Mouse (Mus musculus) kidney, postnatal 14 days (tissue): ENCODE measurements around the gene Srxn1.

Source experiments
- DNase-seq: peaks from one replicate; pipeline ENCODE4 v3.0.0; 2022; ENCODE audit warnings: mixed read lengths

Gene Srxn1

DNA sequence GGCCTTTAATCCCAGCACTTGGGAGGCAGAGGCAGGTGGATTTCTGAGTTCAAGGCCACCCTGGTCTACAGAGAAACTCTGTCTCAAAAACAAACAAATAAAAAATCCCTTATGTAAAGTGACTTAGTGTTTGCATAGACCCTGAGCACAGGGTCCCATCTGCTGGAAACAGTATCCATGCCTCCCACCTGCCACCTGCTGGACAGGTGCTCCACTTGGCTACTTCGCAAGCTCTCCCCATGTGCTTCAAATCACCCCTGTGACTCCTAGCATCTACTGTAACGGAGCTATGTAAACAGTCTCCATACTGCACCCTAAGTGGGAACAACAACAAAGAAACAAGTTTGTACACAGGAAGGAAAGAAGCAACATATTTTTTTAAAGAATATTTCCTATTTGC, 23.3 kb downstream of the Srxn1 start:
- DNase-seq, result no peak

- no peak for DNase-seq
These were observed 24.5 kb downstream of the Srxn1 start for GRCm38 (mm10) chr2:152129778-152130177.

GRCm38 (mm10) chr2:152132016-152132415, 26.7 kb downstream of the Srxn1 start:
- DNase-seq, result no peak

DNA sequence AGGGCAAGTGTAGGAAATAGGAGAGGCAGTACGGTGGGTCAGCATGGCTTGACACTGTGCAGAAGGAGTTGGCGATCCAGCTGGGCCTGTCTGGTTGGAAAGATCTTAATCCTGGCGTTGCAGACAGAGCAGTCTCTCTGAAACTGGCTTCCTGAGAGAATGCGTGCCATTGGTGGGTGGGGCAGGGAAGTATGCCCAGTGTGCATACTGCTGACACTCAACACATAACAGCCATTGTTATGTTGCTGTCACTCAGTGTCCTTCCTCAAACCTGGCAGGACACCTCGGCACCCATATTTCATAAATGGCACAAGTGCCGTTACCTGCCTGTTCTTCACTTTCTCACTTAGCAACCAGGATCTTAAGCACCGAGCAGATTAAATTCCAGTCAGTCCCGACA, 27.4 kb downstream of the Srxn1 start:
- DNase-seq, result no peak

- DNase-seq, result no peak
These were observed 34.1 kb downstream of the Srxn1 start for GRCm38 (mm10) chr2:152139191-152139987.

DNA sequence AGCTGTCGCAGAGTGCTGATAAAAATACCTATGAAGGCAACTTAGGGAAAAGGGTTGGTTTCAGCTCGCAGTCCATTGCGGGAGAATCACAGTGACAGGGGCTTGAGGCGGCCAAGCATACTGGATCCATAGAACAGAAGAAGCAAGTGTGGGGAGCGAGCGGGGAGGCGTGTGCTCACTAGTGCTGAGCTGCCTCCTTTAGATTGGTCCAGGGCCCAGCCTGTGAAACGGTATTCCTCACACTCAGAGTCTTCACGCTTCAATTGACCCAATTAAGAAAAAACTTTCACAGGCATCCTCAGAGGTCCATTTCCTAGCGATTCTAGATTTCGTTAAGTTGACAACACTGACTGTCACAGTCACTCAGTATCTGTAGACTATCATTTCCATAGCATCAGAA, 35.6 kb downstream of the Srxn1 start:
- no peak for DNase-seq

GRCm38 (mm10) chr2:152141491-152141890, 36.2 kb downstream of the Srxn1 start:
- no peak for DNase-seq

GRCm38 (mm10) chr2:152142046-152142445, 36.7 kb downstream of the Srxn1 start:
- DNase-seq, result peak; percentile 76

GRCm38 (mm10) chr2:152142571-152142970, 37.3 kb downstream of the Srxn1 start:
- no peak for DNase-seq

- peak; percentile 85 for DNase-seq
These were observed 38.2 kb downstream of the Srxn1 start, which contains the start of gene Tcf15 for GRCm38 (mm10) chr2:152143279-152144157. Gene Tcf15 (plus strand): TSS chr2:152143561.

DNA sequence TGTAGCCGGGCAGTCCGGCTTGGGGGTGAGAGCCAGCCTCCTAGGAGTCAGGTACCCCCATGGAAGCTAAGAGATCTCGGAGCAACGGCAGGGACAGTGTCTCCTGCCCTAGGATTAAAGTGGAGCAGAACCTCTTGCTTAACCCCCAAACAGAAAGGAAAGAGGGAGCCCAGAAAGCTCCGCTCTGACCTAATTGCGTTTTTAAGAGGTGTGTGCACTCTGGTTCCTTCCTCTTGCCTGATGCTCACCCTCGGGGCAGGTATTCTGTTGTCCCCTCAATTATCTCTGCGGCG, 38.8 kb downstream of the Srxn1 start:
- no peak for DNase-seq

DNA sequence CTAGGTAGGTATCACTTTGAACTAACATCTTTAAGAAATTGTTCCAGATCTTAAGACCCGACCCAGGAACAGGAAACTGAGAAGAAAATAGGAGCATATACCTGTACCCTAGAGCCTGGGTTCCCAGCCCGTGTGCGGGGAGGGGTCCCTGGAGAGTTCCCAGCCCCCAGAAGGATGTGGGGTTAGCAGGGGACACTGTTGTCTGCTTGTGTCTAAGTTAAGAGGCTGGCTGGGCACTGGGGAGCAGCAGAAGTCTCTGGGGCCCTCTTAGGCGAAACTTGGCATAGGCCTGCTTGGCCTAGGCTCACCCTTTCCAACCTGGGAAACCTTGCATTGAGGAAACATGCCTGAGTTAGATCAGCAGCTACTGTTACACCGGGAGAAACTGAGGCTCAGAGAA, 39.2 kb downstream of the Srxn1 start:
- no peak for DNase-seq

- no peak for DNase-seq
These were observed 40.4 kb downstream of the Srxn1 start for GRCm38 (mm10) chr2:152145711-152146110.

GRCm38 (mm10) chr2:152147079-152147478, 41.8 kb downstream of the Srxn1 start:
- DNase-seq, result no peak

DNA sequence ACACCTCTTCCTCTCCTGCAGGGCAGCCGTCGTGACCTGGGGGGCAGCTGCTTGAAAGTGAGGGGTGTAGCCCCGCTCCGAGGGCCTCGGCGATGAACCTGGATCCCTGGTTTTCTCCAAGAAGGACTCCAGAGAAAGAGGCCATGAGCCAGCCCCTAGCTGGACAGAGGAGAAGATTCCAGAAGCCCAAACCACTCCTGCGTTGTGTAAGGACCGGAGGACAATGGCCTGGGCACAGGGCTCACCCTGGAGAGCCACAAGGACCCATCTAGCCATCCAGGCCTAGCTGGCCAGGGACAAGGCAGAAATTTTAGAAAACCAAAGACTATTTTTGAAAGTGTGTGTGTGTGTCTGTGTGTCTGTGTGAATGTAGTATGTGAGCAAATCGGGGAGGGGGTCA, 43.4 kb downstream of the Srxn1 start:
- no peak for DNase-seq

DNA sequence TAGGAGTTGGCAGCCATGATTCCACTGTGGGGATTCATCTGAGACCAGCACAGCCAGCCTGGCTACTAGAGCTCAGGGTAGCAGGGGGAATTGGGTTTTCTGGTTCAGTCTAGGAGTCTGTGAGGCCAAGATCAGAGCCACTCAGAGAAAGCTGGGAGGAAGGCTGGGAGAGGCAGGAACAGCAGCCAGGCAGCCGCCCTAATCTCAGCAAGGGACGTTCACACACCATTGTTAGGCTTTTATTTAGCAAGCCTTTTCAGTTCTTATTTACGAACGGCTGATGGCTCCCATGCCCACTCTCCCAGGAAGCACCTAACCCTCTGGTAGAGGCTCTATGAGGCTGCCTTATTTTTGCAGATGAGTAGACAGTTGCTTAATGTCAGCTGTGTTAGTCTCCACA, 44.6 kb downstream of the Srxn1 start:
- DNase-seq, result no peak

- peak; percentile 52 for DNase-seq
These were observed 45.1 kb downstream of the Srxn1 start for GRCm38 (mm10) chr2:152150373-152150772.

DNA sequence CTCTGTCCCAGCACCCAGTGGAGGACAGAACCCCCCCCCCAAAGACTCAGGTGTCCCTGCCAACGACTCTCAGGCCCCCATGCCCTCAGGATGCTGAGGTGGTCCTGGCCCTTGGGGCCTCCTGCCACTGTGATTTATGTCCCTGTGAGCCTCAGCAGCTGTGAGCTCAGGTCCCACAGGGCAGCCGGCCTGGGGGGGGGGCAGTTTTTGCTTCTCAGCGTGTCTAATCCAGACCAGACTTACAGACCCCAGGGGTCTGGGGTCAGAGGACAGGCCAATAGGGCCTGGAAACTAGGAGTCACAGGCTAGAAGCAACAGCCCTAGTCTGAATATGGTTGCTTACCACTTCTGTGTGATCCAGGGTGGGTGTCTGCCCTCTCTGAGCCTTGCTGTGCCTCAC, 48.0 kb downstream of the Srxn1 start:
- no peak for DNase-seq

DNA sequence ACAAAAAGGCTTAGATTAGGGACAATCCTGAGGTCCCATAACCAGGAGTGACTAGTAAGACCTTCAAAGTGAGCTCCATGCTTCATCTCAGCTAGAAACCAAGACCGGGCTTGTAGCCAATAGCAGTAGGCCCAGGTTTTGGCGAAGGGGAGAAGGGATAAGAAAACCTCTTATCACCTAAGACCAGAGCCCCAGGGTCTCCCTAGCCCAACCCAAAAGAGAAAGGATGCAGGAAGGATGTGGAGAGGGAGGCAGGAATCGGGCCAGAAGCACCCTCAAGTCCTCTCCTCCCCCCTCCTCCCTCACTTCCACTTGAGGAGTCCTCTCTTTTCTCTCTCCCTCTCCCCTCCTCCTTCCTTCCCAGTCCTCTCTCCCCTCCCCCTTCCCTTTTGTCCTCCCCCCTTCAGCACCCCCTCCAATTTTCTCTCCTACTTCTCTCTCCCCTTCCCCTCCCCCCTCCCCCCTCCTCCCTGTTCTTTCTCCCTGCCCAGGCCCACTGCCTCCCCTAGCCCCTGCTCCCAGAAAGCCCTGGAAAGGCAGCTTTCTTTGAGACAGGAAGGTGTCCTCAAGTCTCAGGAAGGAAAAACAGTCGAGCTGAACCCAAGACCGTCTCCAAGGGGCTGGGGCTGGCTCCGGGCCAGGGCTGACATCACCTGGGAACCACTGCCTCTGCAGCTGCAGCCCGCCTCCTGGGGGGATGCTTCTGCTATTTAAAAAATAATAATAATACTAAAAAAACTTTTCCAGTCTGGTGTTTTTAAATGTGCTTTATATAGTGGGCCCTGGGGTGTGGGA, 50.3 kb downstream of the Srxn1 start:
- peak; percentile 79 for DNase-seq

- DNase-seq, result no peak
These were observed 51.2 kb downstream of the Srxn1 start for GRCm38 (mm10) chr2:152156471-152156870.

- DNase-seq, result no peak
These were observed 54.2 kb downstream of the Srxn1 start for GRCm38 (mm10) chr2:152159487-152159886.
